Mouse (Mus musculus) left cerebral cortex, adult 6 months (tissue): ENCODE measurements around the gene Atrip. TPM values are rescaled to one million over a fixed set of nuclear protein-coding genes. Genes with fewer than 3 reads are reported as not detected.

ENCODE experiments used
- long read RNA-seq, 2 experiments: library from polyadenylated mRNA; unstranded; transcript quantifications; one replicate each; pipeline ENCODE4 v2.0.0; 2019 to 2020
- polyA plus RNA-seq: library from polyadenylated mRNA; unstranded; fragments of <200 nt; fragmentation: Nextera tagmentation; gene quantifications from 2 replicates; pipeline ENCODE4 v1.2.3, GENCODE M21; 2021

Atrip gene
- 15.6 and 21.1 TPM in 2 replicates for polyA plus RNA-seq
- long read RNA-seq, experiment 1, full-length matches to known transcripts: 102 of 198 reads
- long read RNA-seq, experiment 1, partial matches to known transcripts: 54 of 198 reads
- long read RNA-seq, experiment 1, other reads (novel, unspliced or antisense): 42 of 198 reads
- long read RNA-seq, experiment 2, transcript Atrip-201 (13 exons, 2,572 nt): major isoform, 10 of 32 reads
- long read RNA-seq, experiment 2, partial matches to known transcripts: 18 of 32 reads
- long read RNA-seq, experiment 2, other reads (novel, unspliced or antisense): 4 of 32 reads

GRCm38 (mm10) chr9:109073661-109074573 is at the start of gene Atrip:
Gene Atrip, minus strand, starts transcription at chr9:109074124.

GRCm38 (mm10) chr9:109095137-109095982 is 21.4 kb upstream of the Atrip start, which contains the start of gene Plxnb1:
Gene Plxnb1, plus strand, starts transcription at chr9:109095389.

GRCm38 (mm10) chr9:109082124-109082800 is 8.3 kb upstream of the Atrip start, which contains the start of the genes Ccdc51 and Tma7:
Gene Ccdc51, plus strand, starts transcription at chr9:109082493.
Gene Tma7, minus strand, starts transcription at chr9:109082587.

GRCm38 (mm10) chr9:109059136-109059903 is 14.6 kb downstream of the Atrip start, which contains the start of gene Trex1:
Gene Trex1, minus strand, starts transcription at chr9:109059734.

GRCm38 (mm10) chr9:109038086-109038895 is 35.6 kb downstream of the Atrip start, which contains the start of gene Shisa5:
Gene Shisa5, plus strand, starts transcription at chr9:109038565.

Other genes with a start within 250 kb of the Atrip start
- 2.2 and 3.1 TPM in 2 replicates for gene Celsr3, start 247.8 kb downstream of the Atrip start, polyA plus RNA-seq
- gene Slc26a6, start 220.8 kb downstream of the Atrip start, polyA plus RNA-seq: 5.9 and 8.2 TPM in 2 replicates
- 0.72 and 1.1 TPM in 2 replicates for gene Tmem89, start 159.5 kb downstream of the Atrip start, polyA plus RNA-seq
- gene Uqcrc1, start 137.5 kb downstream of the Atrip start, polyA plus RNA-seq: 529 and 727 TPM in 2 replicates
- gene Col7a1, start 120.5 kb downstream of the Atrip start, polyA plus RNA-seq: 0.01 TPM in 1 of 2 replicates, not detected in the other
- not detected in 2 replicates for gene Ucn2, start 88.1 kb downstream of the Atrip start, polyA plus RNA-seq
- 5.0 and 6.6 TPM in 2 replicates for gene Pfkfb4, start 82.3 kb downstream of the Atrip start, polyA plus RNA-seq
- 144 and 161 TPM in 2 replicates for gene Shisa5, start 35.6 kb downstream of the Atrip start, polyA plus RNA-seq
- gene Trex1, start 14.4 kb downstream of the Atrip start, polyA plus RNA-seq: 10.1 and 12.5 TPM in 2 replicates
- gene Ccdc51, start 8.4 kb upstream of the Atrip start, polyA plus RNA-seq: 4.0 and 5.0 TPM in 2 replicates
- 716 and 866 TPM in 2 replicates for gene Tma7, start 8.5 kb upstream of the Atrip start, polyA plus RNA-seq
- gene Plxnb1, start 21.3 kb upstream of the Atrip start, polyA plus RNA-seq: 11.7 and 15.9 TPM in 2 replicates
- gene Fbxw21, start 87.9 kb upstream of the Atrip start, polyA plus RNA-seq: not detected in 2 replicates
- not detected in 2 replicates for gene Fbxw13, start 121.9 kb upstream of the Atrip start, polyA plus RNA-seq
- not detected in 2 replicates for gene Fbxw20, start 160.6 kb upstream of the Atrip start, polyA plus RNA-seq
- not detected in 2 replicates for gene Fbxw14, start 213.6 kb upstream of the Atrip start, polyA plus RNA-seq